Mouse (Mus musculus) gastrocnemius, adult 18-20 months (tissue): ENCODE data around the gene Carns1. TPM values are rescaled to one million over a fixed set of nuclear protein-coding genes. Genes with fewer than 3 reads are reported as not detected.
"Not testable (repeated sequence)": the region's sequence is repeated elsewhere in the genome, so short reads cannot be mapped to it uniquely, and the experiment has no call there.

Experiments used
- DNase-seq: peaks from one replicate; pipeline ENCODE4 v3.0.0; 2021; ENCODE audit warnings: low spot score
- total RNA-seq, 2 experiments: library from RNA; stranded (reverse); gene quantifications; 2 replicates each; pipeline ENCODE4 v1.2.3; 2021

Gene Carns1
- total RNA-seq, 2 experiments from 2014 or later = 21.8 to 30.3 TPM

- no peak for DNase-seq
Measured at GRCm38 (mm10) chr19:4134354-4134753, 40.9 kb downstream of the Carns1 start.

GRCm38 (mm10) chr19:4131768-4132167, 43.5 kb downstream of the Carns1 start:
- no peak for DNase-seq

- no peak for DNase-seq
Measured at GRCm38 (mm10) chr19:4131075-4131474, 44.2 kb downstream of the Carns1 start.

- no peak for DNase-seq
Measured at GRCm38 (mm10) chr19:4130106-4130505, 45.2 kb downstream of the Carns1 start.

- no peak for DNase-seq
Measured at GRCm38 (mm10) chr19:4129462-4129861, 45.8 kb downstream of the Carns1 start.

- no peak for DNase-seq
Measured at GRCm38 (mm10) chr19:4126759-4127495, 48.4 kb downstream of the Carns1 start.

- peak; percentile 99 for DNase-seq
Measured at GRCm38 (mm10) chr19:4125741-4126696, 49.3 kb downstream of the Carns1 start, which contains the start of gene Aip. TSS of gene Aip (minus strand) at chr19:4125858.

- not testable (repeated sequence) for DNase-seq
Measured at GRCm38 (mm10) chr19:4125268-4125667, 50.0 kb downstream of the Carns1 start.

- no peak for DNase-seq
Measured at GRCm38 (mm10) chr19:4124432-4124831, 50.8 kb downstream of the Carns1 start.

- DNase-seq = no peak
Measured at GRCm38 (mm10) chr19:4122411-4123370, 52.6 kb downstream of the Carns1 start.

GRCm38 (mm10) chr19:4121896-4122295, 53.4 kb downstream of the Carns1 start:
- DNase-seq = not testable (repeated sequence)

GRCm38 (mm10) chr19:4121097-4121805, 54.0 kb downstream of the Carns1 start:
- DNase-seq = peak; percentile 99

GRCm38 (mm10) chr19:4120496-4120895, 54.8 kb downstream of the Carns1 start:
- DNase-seq = no peak

- no peak for DNase-seq
Measured at GRCm38 (mm10) chr19:4119716-4120487, 55.4 kb downstream of the Carns1 start.

GRCm38 (mm10) chr19:4118350-4118749, 56.9 kb downstream of the Carns1 start:
- DNase-seq = no peak

GRCm38 (mm10) chr19:4117006-4117405, 58.3 kb downstream of the Carns1 start:
- DNase-seq = no peak

- no peak for DNase-seq
Measured at GRCm38 (mm10) chr19:4115816-4116215, 59.5 kb downstream of the Carns1 start.

GRCm38 (mm10) chr19:4115144-4115543, 60.1 kb downstream of the Carns1 start:
- no peak for DNase-seq

- no peak for DNase-seq
Measured at GRCm38 (mm10) chr19:4114551-4114950, 60.7 kb downstream of the Carns1 start.
